Mouse (Mus musculus): ENCODE data around the gene Gtpbp1.

DNA sequence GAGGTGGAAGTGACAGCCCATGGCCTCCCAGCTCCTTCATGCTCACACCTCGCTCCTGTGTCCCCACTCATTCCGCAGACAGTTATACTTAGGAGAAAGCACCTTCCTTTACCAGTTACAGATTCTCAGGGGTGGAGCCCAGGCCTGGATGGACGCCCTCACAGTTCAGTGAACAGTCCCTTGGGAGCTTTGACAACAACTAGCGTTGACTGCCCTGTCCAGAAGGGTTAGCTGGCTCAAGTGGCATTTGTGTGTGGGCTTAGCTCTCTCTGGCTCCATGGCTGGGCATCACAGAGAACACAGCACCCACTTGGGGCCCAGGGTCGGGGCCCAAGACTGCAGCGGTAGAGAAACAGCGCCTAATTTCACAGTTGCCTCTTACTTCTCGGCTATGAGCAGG, 43.7 kb downstream of the Gtpbp1 start:
- TF ChIP-seq CTCF (IDR thresholded peaks at IDR 0.05; ENCODE audit: borderline replicate concordance, extremely low read depth, insufficient read depth, insufficient read length) (no peak), POLR2A (IDR thresholded peaks at IDR 0.05; ENCODE audit: borderline replicate concordance, extremely low read depth, insufficient read depth, insufficient read length, poor library complexity, severe bottlenecking) (no peak)
